Mouse (Mus musculus) ES-Bruce4 (cell line): ENCODE measurements around the gene Olfr1023. TPM values are rescaled to one million over a fixed set of nuclear protein-coding genes. Genes with fewer than 3 reads are reported as not detected.

ENCODE experiments used
- H3K27ac ChIP-seq: 2 replicates; pipeline ENCODE4 v1.5.1; 2012; ENCODE audit warnings: low read length, inconsistent platforms; ENCODE audit not compliant: insufficient read depth
- H3K27me3 ChIP-seq: 2 replicates; pipeline ENCODE4 v1.6.1; 2012; ENCODE audit warnings: mild to moderate bottlenecking, low read length, inconsistent platforms; ENCODE audit not compliant: control insufficient read depth, poor library complexity, insufficient read depth, severe bottlenecking
- H3K36me3 ChIP-seq: 2 replicates; pipeline ENCODE4 v1.6.1; 2012; ENCODE audit warnings: inconsistent platforms, mild to moderate bottlenecking, low read length, moderate library complexity; ENCODE audit not compliant: control insufficient read depth, poor library complexity, insufficient read depth, severe bottlenecking
- H3K4me1 ChIP-seq: one replicate; pipeline ENCODE4 v1.8.1; 2011; ENCODE audit warnings: low read length; ENCODE audit not compliant: control insufficient read depth, insufficient read depth
- H3K4me3 ChIP-seq: 2 replicates; pipeline ENCODE4 v1.5.1; 2011; ENCODE audit warnings: low read depth, mild to moderate bottlenecking, low read length
- H3K9ac ChIP-seq: 2 replicates; pipeline ENCODE4 v1.6.1; 2012; ENCODE audit warnings: low read depth, mild to moderate bottlenecking, inconsistent platforms; ENCODE audit not compliant: poor library complexity, severe bottlenecking
- H3K9me3 ChIP-seq: replicated peaks from 2 replicates; pipeline ENCODE4 v1.6.1; 2012; ENCODE audit warnings: mild to moderate bottlenecking, low read length, inconsistent platforms; ENCODE audit not compliant: control insufficient read depth, poor library complexity, insufficient read depth, severe bottlenecking
- CTCF ChIP-seq: IDR thresholded peaks from one replicate; pipeline ENCODE4 v1.8.1; 2011; ENCODE audit warnings: low read depth, low read length
- EP300 ChIP-seq: IDR thresholded peaks from 2 replicates; pipeline ENCODE4 v1.6.1; 2011; ENCODE audit warnings: low read depth, low read length; ENCODE audit not compliant: insufficient read depth
- POLR2A ChIP-seq: IDR thresholded peaks from one replicate; pipeline ENCODE4 v1.8.1; 2011; ENCODE audit warnings: low read length; ENCODE audit not compliant: insufficient read depth
- polyA plus RNA-seq: library from polyadenylated mRNA; stranded (reverse); fragments of >200 nt; gene quantifications from 2 replicates; pipeline ENCODE4 v1.2.4, GENCODE M21; 2011; ENCODE audit warnings: low read depth; ENCODE audit not compliant: missing spikeins, insufficient read depth, insufficient read length

Olfr1023 gene
- polyA plus RNA-seq = not detected in 2 replicates

- no peaks in the 10 kb centered on the region for H3K36me3 ChIP-seq
- no peaks in the 10 kb centered on the region for H3K9me3 ChIP-seq
- TF ChIP-seq EP300 (no peak), POLR2A (no peak), CTCF (no peak)
Measured at GRCm38 (mm10) chr2:85885340-85885739, at the start of gene Olfr1023. Gene Olfr1023, plus strand, starts transcription at chr2:85885640.

GRCm38 (mm10) chr2:85845383-85845782 lies 40.1 kb upstream of the Olfr1023 start, which contains the start of gene Olfr1019:
Gene Olfr1019, minus strand, starts transcription at chr2:85845483.
- no peak for TF ChIP-seq EP300
- no peak for TF ChIP-seq POLR2A
- TF ChIP-seq CTCF = no peak
- Histone ChIP-seq H3K9ac (no peak within 1 kb of the TSS), H3K36me3 (no peaks in the 10 kb centered on the region), H3K4me3 (no peak within 1 kb of the TSS), H3K27ac (no peak within 1 kb of the TSS), H3K4me1 (no peaks in the 10 kb centered on the region), H3K9me3 (no peaks in the 10 kb centered on the region), H3K27me3 (no peaks in the 10 kb centered on the region)

More at GRCm38 (mm10) chr2:85885340-85885739, at the start of gene Olfr1023:
- Histone ChIP-seq H3K4me1 (no peaks in the 10 kb centered on the region), H3K27ac (no peak within 1 kb of the TSS), H3K27me3 (no peaks in the 10 kb centered on the region), H3K4me3 (no peak within 1 kb of the TSS), H3K9ac (no peak within 1 kb of the TSS)

GRCm38 (mm10) chr2:85846730-85847129 lies 38.7 kb upstream of the Olfr1023 start, which contains the start of gene Olfr1020:
Gene Olfr1020, plus strand, starts transcription at chr2:85847030.
- Histone ChIP-seq H3K27ac (no peak within 1 kb of the TSS), H3K4me1 (no peaks in the 10 kb centered on the region), H3K9ac (no peak within 1 kb of the TSS), H3K9me3 (no peaks in the 10 kb centered on the region), H3K4me3 (no peak within 1 kb of the TSS), H3K27me3 (no peaks in the 10 kb centered on the region), H3K36me3 (no peaks in the 10 kb centered on the region)
- TF ChIP-seq EP300 (no peak), POLR2A (no peak), CTCF (no peak)

GRCm38 (mm10) chr2:85868294-85868693 lies 17.1 kb upstream of the Olfr1023 start, which contains the start of gene Olfr1022:
Gene Olfr1022, plus strand, starts transcription at chr2:85868594.
- Histone ChIP-seq H3K27me3 (no peaks in the 10 kb centered on the region), H3K9me3 (no peaks in the 10 kb centered on the region), H3K36me3 (no peaks in the 10 kb centered on the region), H3K27ac (no peak within 1 kb of the TSS), H3K4me3 (no peak within 1 kb of the TSS), H3K9ac (no peak within 1 kb of the TSS), H3K4me1 (no peaks in the 10 kb centered on the region)
- TF ChIP-seq CTCF (no peak), EP300 (no peak), POLR2A (no peak)

- Histone ChIP-seq H3K27ac (no peak within 1 kb of the TSS), H3K9me3 (no peaks in the 10 kb centered on the region), H3K4me1 (no peaks in the 10 kb centered on the region), H3K9ac (no peak within 1 kb of the TSS), H3K36me3 (no peaks in the 10 kb centered on the region), H3K4me3 (no peak within 1 kb of the TSS), H3K27me3 (no peaks in the 10 kb centered on the region)
- no peak for TF ChIP-seq CTCF
- TF ChIP-seq POLR2A = no peak
- TF ChIP-seq EP300 = no peak
Measured at GRCm38 (mm10) chr2:85904952-85905351, 19.5 kb downstream of the Olfr1023 start, which contains the start of gene Olfr1024. Gene Olfr1024, minus strand, starts transcription at chr2:85905052.

GRCm38 (mm10) chr2:85913197-85913596 lies 27.8 kb downstream of the Olfr1023 start:
- no peaks in the 10 kb centered on the region for H3K4me1 ChIP-seq
- H3K4me3 ChIP-seq = no peak overlapping the region
- no peak overlapping the region for H3K9ac ChIP-seq
- H3K36me3 ChIP-seq = no peaks in the 10 kb centered on the region
- no peaks in the 10 kb centered on the region for H3K27me3 ChIP-seq
- TF ChIP-seq CTCF = no peak
- no peak for TF ChIP-seq EP300
- no peak for TF ChIP-seq POLR2A
- no peaks in the 10 kb centered on the region for H3K9me3 ChIP-seq
- no peak overlapping the region for H3K27ac ChIP-seq
